Mouse (Mus musculus): ENCODE data around the gene Pccb. TPM values are rescaled to one million over a fixed set of nuclear protein-coding genes. Genes with fewer than 3 reads are reported as not detected.
A peak's percentile ranks its signal among the peaks of the same experiment; 100 is the strongest.

Gene Pccb
- polyA plus RNA-seq, 1 experiment from 2014 or later = 21.4 TPM

GRCm38 (mm10) chr9:101073041-101073986 lies 38.6 kb upstream of the Pccb start:
- ATAC-seq (ENCODE audit: low read depth) = peak; percentile 95
- H3K9ac ChIP-seq = peak overlapping the region; percentile 85
- peak overlapping the region; percentile 87 for H3K4me3 ChIP-seq
- H3K4me1 ChIP-seq (replicated peaks) = peaks cover 30% of the 10 kb centered on the region
- 2% methylated on average over 60 of the region's 65 CpGs for WGBS
- no peaks in the 10 kb centered on the region for H3K9me3 ChIP-seq
- H3K27ac ChIP-seq (replicated peaks) = peak overlapping the region; percentile 94
- H3K36me3 ChIP-seq = no peaks in the 10 kb centered on the region
- H3K27me3 ChIP-seq = no peaks in the 10 kb centered on the region
- H3K4me2 ChIP-seq = peak overlapping the region; percentile 72

- Histone ChIP-seq H3K4me3 (0 out of 2 replicates have a peak overlapping the region, but pooled peaks have one; percentile 87), H3K9me3 (no peaks in the 10 kb centered on the region), H3K36me3 (no peaks in the 10 kb centered on the region), H3K9ac (0 out of 2 replicates have a peak overlapping the region, but pooled peaks have one; percentile 12), H3K4me1 (replicated peaks) (peaks cover 22% of the 10 kb centered on the region), H3K27ac (replicated peaks) (no peak overlapping the region), H3K4me2 (peak overlapping the region; percentile 72), H3K27me3 (no peaks in the 10 kb centered on the region)
- 55% methylated on average over 5 of the region's 5 CpGs for WGBS
- ATAC-seq (ENCODE audit: low read depth) = no peak
Observed at GRCm38 (mm10) chr9:101072506-101072905, 37.8 kb upstream of the Pccb start.

- no peak for ATAC-seq (ENCODE audit: low read depth)
- H3K4me3 ChIP-seq = no peak overlapping the region
- H3K9me3 ChIP-seq = no peaks in the 10 kb centered on the region
- no peaks in the 10 kb centered on the region for H3K36me3 ChIP-seq
- no peak overlapping the region for H3K4me2 ChIP-seq
- 89% methylated on average over 3 of the region's 3 CpGs for WGBS
- H3K4me1 ChIP-seq (replicated peaks) = peaks cover 12% of the 10 kb centered on the region
- no peaks in the 10 kb centered on the region for H3K27me3 ChIP-seq
- H3K9ac ChIP-seq = no peak overlapping the region
- no peak overlapping the region for H3K27ac ChIP-seq (replicated peaks)
Observed at GRCm38 (mm10) chr9:101069781-101070180, 35.1 kb upstream of the Pccb start.

- Histone ChIP-seq H3K4me1 (replicated peaks) (0 out of 2 replicates have a peak, but pooled peaks cover 3% of the 10 kb centered on the region), H3K4me2 (no peak overlapping the region), H3K27me3 (no peaks in the 10 kb centered on the region), H3K4me3 (no peak overlapping the region), H3K9ac (no peak overlapping the region), H3K27ac (replicated peaks) (no peak overlapping the region), H3K9me3 (no peaks in the 10 kb centered on the region), H3K36me3 (no peaks in the 10 kb centered on the region)
- no peak for ATAC-seq (ENCODE audit: low read depth)
- 82% methylated on average over 3 of the region's 3 CpGs for WGBS
Observed at GRCm38 (mm10) chr9:101065076-101065602, 30.4 kb upstream of the Pccb start.

GRCm38 (mm10) chr9:101062253-101062780 lies 27.6 kb upstream of the Pccb start:
- no peak overlapping the region for H3K27ac ChIP-seq (replicated peaks)
- 51% methylated on average over 6 of the region's 6 CpGs for WGBS
- no peak overlapping the region for H3K4me3 ChIP-seq
- no peak overlapping the region for H3K4me2 ChIP-seq
- H3K9me3 ChIP-seq = no peaks in the 10 kb centered on the region
- H3K4me1 ChIP-seq (replicated peaks) = 0 out of 2 replicates have a peak, but pooled peaks cover 3% of the 10 kb centered on the region
- no peaks in the 10 kb centered on the region for H3K27me3 ChIP-seq
- H3K36me3 ChIP-seq = no peaks in the 10 kb centered on the region
- ATAC-seq (ENCODE audit: low read depth) = no peak
- H3K9ac ChIP-seq = no peak overlapping the region

- Histone ChIP-seq H3K4me1 (replicated peaks) (0 out of 2 replicates have a peak, but pooled peaks cover 3% of the 10 kb centered on the region), H3K4me3 (no peak overlapping the region), H3K27ac (replicated peaks) (no peak overlapping the region), H3K9ac (no peak overlapping the region), H3K36me3 (no peaks in the 10 kb centered on the region), H3K4me2 (no peak overlapping the region), H3K27me3 (no peaks in the 10 kb centered on the region), H3K9me3 (no peaks in the 10 kb centered on the region)
- WGBS = 78% methylated on average over 11 of the region's 11 CpGs
- ATAC-seq (ENCODE audit: low read depth) = no peak
Observed at GRCm38 (mm10) chr9:101061035-101061434, 26.3 kb upstream of the Pccb start.

GRCm38 (mm10) chr9:101057156-101057555 lies 22.5 kb upstream of the Pccb start:
- ATAC-seq (ENCODE audit: low read depth) = no peak
- Histone ChIP-seq H3K27me3 (no peaks in the 10 kb centered on the region), H3K9me3 (no peaks in the 10 kb centered on the region), H3K4me3 (no peak overlapping the region), H3K9ac (no peak overlapping the region), H3K36me3 (no peaks in the 10 kb centered on the region), H3K4me1 (replicated peaks) (no peaks in the 10 kb centered on the region), H3K27ac (replicated peaks) (no peak overlapping the region), H3K4me2 (no peak overlapping the region)
- WGBS = 92% methylated on average over 4 of the region's 4 CpGs

GRCm38 (mm10) chr9:101053279-101053678 lies 18.6 kb upstream of the Pccb start:
- Histone ChIP-seq H3K4me1 (replicated peaks) (no peaks in the 10 kb centered on the region), H3K4me3 (no peak overlapping the region), H3K9ac (no peak overlapping the region), H3K27ac (replicated peaks) (no peak overlapping the region), H3K9me3 (no peaks in the 10 kb centered on the region), H3K4me2 (no peak overlapping the region), H3K36me3 (no peaks in the 10 kb centered on the region), H3K27me3 (no peaks in the 10 kb centered on the region)
- 77% methylated on average over 14 of the region's 14 CpGs for WGBS
- ATAC-seq (ENCODE audit: low read depth) = no peak

- H3K36me3 ChIP-seq = no peaks in the 10 kb centered on the region
- 79% methylated on average over 6 of the region's 6 CpGs for WGBS
- H3K9me3 ChIP-seq = no peaks in the 10 kb centered on the region
- H3K27me3 ChIP-seq = no peaks in the 10 kb centered on the region
- no peak overlapping the region for H3K27ac ChIP-seq (replicated peaks)
- ATAC-seq (ENCODE audit: low read depth) = no peak
- H3K4me3 ChIP-seq = no peak overlapping the region
- H3K9ac ChIP-seq = no peak overlapping the region
- H3K4me1 ChIP-seq (replicated peaks) = no peaks in the 10 kb centered on the region
- H3K4me2 ChIP-seq = no peak overlapping the region
Observed at GRCm38 (mm10) chr9:101052691-101053090, 18.0 kb upstream of the Pccb start.

GRCm38 (mm10) chr9:101052007-101052406 lies 17.3 kb upstream of the Pccb start:
- Histone ChIP-seq H3K4me3 (no peak overlapping the region), H3K9me3 (no peaks in the 10 kb centered on the region), H3K36me3 (no peaks in the 10 kb centered on the region), H3K27me3 (no peaks in the 10 kb centered on the region), H3K9ac (no peak overlapping the region), H3K27ac (replicated peaks) (no peak overlapping the region), H3K4me1 (replicated peaks) (no peaks in the 10 kb centered on the region), H3K4me2 (no peak overlapping the region)
- WGBS = 92% methylated on average over 3 of the region's 3 CpGs
- no peak for ATAC-seq (ENCODE audit: low read depth)

- Histone ChIP-seq H3K9ac (no peak overlapping the region), H3K4me2 (no peak overlapping the region), H3K9me3 (no peaks in the 10 kb centered on the region), H3K4me3 (no peak overlapping the region), H3K36me3 (no peaks in the 10 kb centered on the region), H3K27ac (replicated peaks) (no peak overlapping the region), H3K4me1 (replicated peaks) (peaks cover 5% of the 10 kb centered on the region; the same call in 1 of the 2 replicates), H3K27me3 (no peaks in the 10 kb centered on the region)
- WGBS = 60% methylated on average over 15 of the region's 15 CpGs
- ATAC-seq (ENCODE audit: low read depth) = no peak
Observed at GRCm38 (mm10) chr9:101045710-101046338, 11.1 kb upstream of the Pccb start.

- Histone ChIP-seq H3K4me2 (no peak overlapping the region), H3K27ac (replicated peaks) (no peak overlapping the region), H3K9ac (no peak overlapping the region), H3K9me3 (no peaks in the 10 kb centered on the region), H3K4me1 (replicated peaks) (peaks cover 5% of the 10 kb centered on the region; the same call in 1 of the 2 replicates), H3K4me3 (no peak overlapping the region), H3K36me3 (no peaks in the 10 kb centered on the region), H3K27me3 (no peaks in the 10 kb centered on the region)
- 88% methylated on average over 9 of the region's 9 CpGs for WGBS
- no peak for ATAC-seq (ENCODE audit: low read depth)
Observed at GRCm38 (mm10) chr9:101042249-101042648, 7.6 kb upstream of the Pccb start.

All from neural tube, embryonic 13.5 days (tissue).